Mouse (Mus musculus): ENCODE measurements around the gene Gm49368. TPM values are rescaled to one million over a fixed set of nuclear protein-coding genes. Genes with fewer than 3 reads are reported as not detected.
"Not testable (repeated sequence)": the region's sequence is repeated elsewhere in the genome, so short reads cannot be mapped to it uniquely, and the experiment has no call there.

The Gm49368 gene
- polyA plus RNA-seq (2011; ENCODE audit: insufficient read depth, insufficient read length, low replicate concordance, missing spikeins) = 8.2 and 16.7 TPM in 2 replicates

DNA sequence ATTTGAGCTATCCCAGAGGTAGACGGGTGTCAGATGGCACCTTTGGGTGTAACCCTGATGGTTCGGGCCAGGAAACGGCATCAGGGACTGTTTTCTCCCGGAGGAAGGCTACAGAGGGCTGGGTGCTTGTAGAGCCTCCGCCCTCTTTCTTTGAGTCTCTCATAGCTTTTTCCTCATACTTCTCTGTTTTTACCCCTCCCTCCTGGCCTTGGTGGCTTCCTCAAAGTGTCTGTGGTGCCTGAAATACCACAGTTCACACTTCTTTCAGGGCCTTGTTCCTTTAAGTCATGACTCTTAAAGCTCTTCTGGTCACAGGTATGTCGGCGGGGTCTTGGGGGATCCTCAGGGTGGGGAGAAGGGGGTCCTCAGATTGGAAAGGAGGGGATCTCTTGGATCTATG, at the start of gene Gm49368, which contains the start of gene Itgam:
Gene Gm49368 (plus strand): TSS at position 228 of the 400 bp plus-strand sequence.
Gene Itgam (plus strand): TSS at position 185 of the 400 bp plus-strand sequence.
- H3K4me3 ChIP-seq (replicated peaks; ENCODE audit: control insufficient read depth, low read depth, low read length) = peak within 1 kb of the TSS; percentile 58

DNA sequence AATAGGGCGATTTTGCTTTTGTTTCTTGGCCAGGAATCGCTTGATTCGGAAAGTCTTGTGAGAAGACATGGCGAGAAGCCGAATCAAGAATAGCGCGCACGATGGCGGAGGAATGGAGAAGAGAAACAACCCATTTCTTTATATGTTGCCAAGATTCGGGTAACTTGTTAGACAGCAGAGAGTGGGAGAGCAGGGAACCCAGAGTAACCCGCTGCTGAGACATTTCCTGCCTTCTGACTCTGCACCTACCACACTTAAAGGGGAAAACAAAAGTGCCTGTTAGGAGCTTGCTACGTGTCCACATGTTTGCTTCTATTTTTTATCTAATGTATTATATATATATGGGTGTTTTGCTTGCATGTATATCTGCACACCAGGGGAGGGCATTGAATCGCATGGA, 49.4 kb upstream of the Gm49368 start:
- H3K4me3 ChIP-seq (replicated peaks; ENCODE audit: control insufficient read depth, low read depth, low read length) = no peak overlapping the region
- WGBS = 73% methylated on average over 13 of the region's 13 CpGs
- TF ChIP-seq POLR2A (IDR thresholded peaks at IDR 0.05; ENCODE audit: borderline replicate concordance, control insufficient read depth, low read depth, low read length) (no peak), CTCF (IDR thresholded peaks at IDR 0.05; ENCODE audit: control insufficient read depth, insufficient read depth, low read length) (no peak)
- H3K27ac ChIP-seq (ENCODE audit: control insufficient read depth, insufficient read depth, low read depth, low read length, poor library complexity) = no peak overlapping the region
- H3K4me1 ChIP-seq (ENCODE audit: control insufficient read depth, insufficient read depth, low read length) = peaks cover 1% of the 10 kb centered on the region; the same call in 1 of the 2 replicates

More for the DNA sequence above, at the start of gene Gm49368, which contains the start of gene Itgam:
- peak within 1 kb of the TSS; percentile 79 for H3K27ac ChIP-seq (ENCODE audit: control insufficient read depth, insufficient read depth, low read depth, low read length, poor library complexity)
- peaks cover 7% of the 10 kb centered on the region for H3K4me1 ChIP-seq (ENCODE audit: control insufficient read depth, insufficient read depth, low read length)
- TF ChIP-seq POLR2A (IDR thresholded peaks at IDR 0.05; ENCODE audit: borderline replicate concordance, control insufficient read depth, low read depth, low read length) (no peak), CTCF (IDR thresholded peaks at IDR 0.05; ENCODE audit: control insufficient read depth, insufficient read depth, low read length) (no peak)
- 9% methylated on average over 7 of the region's 7 CpGs for WGBS

DNA sequence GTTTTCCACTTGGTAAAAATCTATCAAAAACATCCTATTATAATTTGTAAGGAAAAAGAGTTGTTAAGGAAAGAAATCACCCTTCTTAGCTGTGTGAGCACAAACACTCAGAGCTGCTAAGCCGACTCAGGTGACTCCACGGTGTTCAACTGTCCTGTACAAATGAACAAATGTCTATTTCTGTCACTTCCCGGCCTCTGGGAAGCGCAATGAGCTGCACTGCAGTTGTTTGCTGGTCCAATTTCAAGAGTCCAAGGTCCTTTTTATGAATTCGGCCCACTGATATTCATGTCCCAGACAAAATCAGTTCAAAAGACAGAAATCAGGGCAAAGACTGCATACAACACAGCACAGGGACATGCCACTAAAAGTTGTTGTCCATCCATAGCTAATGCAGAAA, 46.3 kb upstream of the Gm49368 start:
- WGBS = 85% methylated on average over 5 of the region's 5 CpGs
- H3K27ac ChIP-seq (ENCODE audit: control insufficient read depth, insufficient read depth, low read depth, low read length, poor library complexity); H3K4me1 ChIP-seq (ENCODE audit: control insufficient read depth, insufficient read depth, low read length): not testable (repeated sequence)

DNA sequence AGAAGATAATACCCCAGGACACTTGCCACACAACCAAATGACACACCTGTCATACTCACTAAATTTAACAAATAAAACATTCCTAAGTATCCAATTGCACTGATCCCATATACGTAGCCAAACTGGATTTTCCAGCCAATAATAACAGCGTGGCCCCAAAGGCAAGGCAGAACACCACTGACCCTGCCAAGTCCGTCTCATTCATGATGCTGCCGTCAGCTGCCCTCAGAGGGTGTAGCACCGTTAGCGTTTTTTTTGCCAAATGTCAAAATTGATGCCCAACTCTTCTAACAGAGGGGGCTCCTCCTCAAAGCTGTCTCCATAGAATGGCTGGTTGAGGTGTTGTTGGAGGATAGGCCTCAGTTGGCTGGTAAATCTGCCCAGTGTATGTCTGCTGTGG, 45.8 kb upstream of the Gm49368 start:
- 87% methylated on average over 6 of the region's 6 CpGs for WGBS
- no peak overlapping the region for H3K27ac ChIP-seq (ENCODE audit: control insufficient read depth, insufficient read depth, low read depth, low read length, poor library complexity)
- H3K4me1 ChIP-seq (ENCODE audit: control insufficient read depth, insufficient read depth, low read length) = peaks cover 1% of the 10 kb centered on the region; the same call in 1 of the 2 replicates
- H3K4me3 ChIP-seq (replicated peaks; ENCODE audit: control insufficient read depth, low read depth, low read length) = no peak overlapping the region
- TF ChIP-seq POLR2A (IDR thresholded peaks at IDR 0.05; ENCODE audit: borderline replicate concordance, control insufficient read depth, low read depth, low read length) = no peak
- no peak for TF ChIP-seq CTCF (IDR thresholded peaks at IDR 0.05; ENCODE audit: control insufficient read depth, insufficient read depth, low read length)

More for the DNA sequence above, 46.3 kb upstream of the Gm49368 start:
- not testable (repeated sequence) for H3K4me3 ChIP-seq (replicated peaks; ENCODE audit: control insufficient read depth, low read depth, low read length)

DNA sequence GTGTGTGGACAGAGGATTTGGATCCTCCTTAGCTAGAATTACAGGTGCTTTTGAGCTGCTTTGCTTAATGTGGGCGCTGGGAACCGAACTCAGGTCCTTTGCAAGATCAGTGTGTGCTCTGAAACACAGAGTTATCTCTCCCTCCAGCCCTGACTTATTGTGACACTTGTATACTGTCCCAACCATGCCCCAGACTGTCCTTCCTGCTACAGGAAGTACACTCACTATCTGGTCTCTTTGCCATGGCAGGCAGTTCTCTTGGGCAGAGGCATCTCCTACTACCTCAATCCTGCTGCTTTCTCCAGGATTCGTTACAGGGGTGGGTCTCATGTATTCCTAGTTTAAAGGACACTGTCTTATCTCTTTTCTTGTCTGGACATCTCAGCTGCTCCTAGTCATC, 44.2 kb upstream of the Gm49368 start:
- Histone ChIP-seq H3K27ac (ENCODE audit: control insufficient read depth, insufficient read depth, low read depth, low read length, poor library complexity) (no peak overlapping the region), H3K4me1 (ENCODE audit: control insufficient read depth, insufficient read depth, low read length) (peaks cover 1% of the 10 kb centered on the region; the same call in 1 of the 2 replicates), H3K4me3 (replicated peaks; ENCODE audit: control insufficient read depth, low read depth, low read length) (no peak overlapping the region)
- 54% methylated on average over 3 of the region's 3 CpGs for WGBS
- TF ChIP-seq POLR2A (IDR thresholded peaks at IDR 0.05; ENCODE audit: borderline replicate concordance, control insufficient read depth, low read depth, low read length) (no peak), CTCF (IDR thresholded peaks at IDR 0.05; ENCODE audit: control insufficient read depth, insufficient read depth, low read length) (no peak)

DNA sequence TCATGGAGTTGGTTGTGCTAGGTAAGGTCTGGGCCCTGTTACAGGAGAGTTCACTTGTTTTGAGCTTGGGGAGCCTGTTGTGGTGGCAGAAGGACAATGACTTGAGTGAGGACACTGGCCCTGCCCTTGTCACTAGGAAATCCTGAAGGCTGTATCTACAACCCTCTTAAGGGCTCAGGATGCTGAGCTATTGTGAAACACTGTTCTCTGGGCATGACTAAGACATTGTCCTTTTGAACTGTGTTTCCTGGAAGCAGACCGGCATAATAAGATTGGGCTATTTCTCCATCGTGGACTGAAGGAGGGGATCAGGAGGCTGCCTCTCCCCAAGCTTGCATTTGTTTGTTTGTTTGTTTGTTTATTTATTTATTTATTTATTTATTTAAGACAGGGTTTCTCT, 43.3 kb upstream of the Gm49368 start:
- Histone ChIP-seq H3K4me3 (replicated peaks; ENCODE audit: control insufficient read depth, low read depth, low read length) (no peak overlapping the region), H3K27ac (ENCODE audit: control insufficient read depth, insufficient read depth, low read depth, low read length, poor library complexity) (no peak overlapping the region), H3K4me1 (ENCODE audit: control insufficient read depth, insufficient read depth, low read length) (peaks cover 1% of the 10 kb centered on the region; the same call in 1 of the 2 replicates)
- TF ChIP-seq POLR2A (IDR thresholded peaks at IDR 0.05; ENCODE audit: borderline replicate concordance, control insufficient read depth, low read depth, low read length) (no peak), CTCF (IDR thresholded peaks at IDR 0.05; ENCODE audit: control insufficient read depth, insufficient read depth, low read length) (no peak)
- 31% methylated on average over 2 of the region's 2 CpGs for WGBS

DNA sequence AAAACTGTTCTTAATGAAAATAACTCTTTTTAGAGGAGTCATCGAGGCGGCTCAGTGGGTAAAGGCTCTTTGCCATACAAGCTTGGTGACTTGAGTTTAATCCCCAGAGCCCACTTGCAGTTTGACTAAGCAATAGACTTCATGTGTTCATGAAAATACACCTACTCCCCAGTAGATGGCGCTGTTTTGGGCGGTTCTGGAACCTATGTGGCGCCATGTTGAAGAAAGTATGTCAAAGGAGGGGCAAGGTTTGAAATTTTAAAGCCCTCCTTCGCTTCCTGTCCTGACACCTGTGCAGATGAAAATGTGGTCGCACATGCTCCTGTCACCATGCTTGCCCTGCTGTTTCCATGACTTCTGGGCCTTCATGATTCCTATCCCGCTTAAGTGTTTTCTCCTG, 39.5 kb upstream of the Gm49368 start:
- Histone ChIP-seq H3K4me3 (replicated peaks; ENCODE audit: control insufficient read depth, low read depth, low read length) (no peak overlapping the region), H3K4me1 (ENCODE audit: control insufficient read depth, insufficient read depth, low read length) (peaks cover 3% of the 10 kb centered on the region), H3K27ac (ENCODE audit: control insufficient read depth, insufficient read depth, low read depth, low read length, poor library complexity) (no peak overlapping the region)
- 66% methylated on average over 8 of the region's 8 CpGs for WGBS
- TF ChIP-seq CTCF (IDR thresholded peaks at IDR 0.05; ENCODE audit: control insufficient read depth, insufficient read depth, low read length) (peak; percentile 36; the same call in 1 of the 2 replicates), POLR2A (IDR thresholded peaks at IDR 0.05; ENCODE audit: borderline replicate concordance, control insufficient read depth, low read depth, low read length) (no peak)

DNA sequence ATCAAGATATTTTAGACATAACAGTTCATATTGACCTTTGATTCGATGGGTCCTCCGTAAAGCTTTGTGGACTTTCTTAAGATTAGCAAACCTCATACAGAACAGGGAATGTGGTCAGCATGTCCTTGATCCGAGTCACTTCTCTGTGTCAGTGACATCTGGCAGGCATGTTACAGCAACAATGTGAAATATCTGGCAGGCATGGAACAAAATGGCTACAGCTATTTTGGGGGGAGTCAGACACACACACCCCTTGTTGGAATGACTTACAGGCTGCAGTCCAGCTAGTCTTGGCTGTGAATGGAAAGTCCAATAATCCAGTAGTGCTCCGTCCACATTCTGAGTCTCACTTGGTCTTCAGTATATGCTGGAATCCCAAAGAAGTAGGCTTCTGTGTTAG, 38.9 kb upstream of the Gm49368 start:
- 86% methylated on average over 4 of the region's 4 CpGs for whole genome bisulfite sequencing
- Histone ChIP-seq H3K4me3 (replicated peaks; ENCODE audit: control insufficient read depth, low read depth, low read length) (no peak overlapping the region), H3K4me1 (ENCODE audit: control insufficient read depth, insufficient read depth, low read length) (peaks cover 3% of the 10 kb centered on the region), H3K27ac (ENCODE audit: control insufficient read depth, insufficient read depth, low read depth, low read length, poor library complexity) (no peak overlapping the region)
- TF ChIP-seq POLR2A (IDR thresholded peaks at IDR 0.05; ENCODE audit: borderline replicate concordance, control insufficient read depth, low read depth, low read length) (no peak), CTCF (IDR thresholded peaks at IDR 0.05; ENCODE audit: control insufficient read depth, insufficient read depth, low read length) (no peak)

DNA sequence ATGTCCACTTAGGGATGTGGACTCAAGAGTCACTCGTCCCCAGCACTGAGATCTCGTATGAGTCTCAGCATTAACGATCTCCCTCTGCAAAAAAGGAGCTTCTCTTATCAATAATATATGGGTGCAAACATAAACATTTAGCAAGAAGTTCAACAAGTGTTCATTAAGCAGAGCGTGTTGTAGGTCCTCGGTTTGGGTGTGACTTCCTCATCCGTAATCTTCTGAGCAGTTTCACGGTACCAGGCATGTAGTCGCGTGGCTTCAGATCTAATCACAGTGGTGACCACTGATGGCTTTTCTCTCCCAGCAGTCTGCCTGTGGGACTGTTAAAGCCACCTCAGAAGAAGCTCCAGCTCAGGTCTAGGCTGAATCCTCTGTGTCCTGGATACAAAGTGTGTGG, 38.1 kb upstream of the Gm49368 start:
- Histone ChIP-seq H3K27ac (ENCODE audit: control insufficient read depth, insufficient read depth, low read depth, low read length, poor library complexity) (peak overlapping the region; percentile 32; the same call in 1 of the 2 replicates), H3K4me1 (ENCODE audit: control insufficient read depth, insufficient read depth, low read length) (peaks cover 3% of the 10 kb centered on the region), H3K4me3 (replicated peaks; ENCODE audit: control insufficient read depth, low read depth, low read length) (no peak overlapping the region)
- 54% methylated on average over 9 of the region's 9 CpGs for WGBS
- no peak for TF ChIP-seq POLR2A (IDR thresholded peaks at IDR 0.05; ENCODE audit: borderline replicate concordance, control insufficient read depth, low read depth, low read length)
- no peak for TF ChIP-seq CTCF (IDR thresholded peaks at IDR 0.05; ENCODE audit: control insufficient read depth, insufficient read depth, low read length)
